Mouse (Mus musculus): ENCODE results near the gene Slco4a1. TPM values are rescaled to one million over a fixed set of nuclear protein-coding genes. Genes with fewer than 3 reads are reported as not detected.

Gene Slco4a1
- polyA plus RNA-seq, 1 experiment from 2014 or later, result 0.90 TPM

DNA sequence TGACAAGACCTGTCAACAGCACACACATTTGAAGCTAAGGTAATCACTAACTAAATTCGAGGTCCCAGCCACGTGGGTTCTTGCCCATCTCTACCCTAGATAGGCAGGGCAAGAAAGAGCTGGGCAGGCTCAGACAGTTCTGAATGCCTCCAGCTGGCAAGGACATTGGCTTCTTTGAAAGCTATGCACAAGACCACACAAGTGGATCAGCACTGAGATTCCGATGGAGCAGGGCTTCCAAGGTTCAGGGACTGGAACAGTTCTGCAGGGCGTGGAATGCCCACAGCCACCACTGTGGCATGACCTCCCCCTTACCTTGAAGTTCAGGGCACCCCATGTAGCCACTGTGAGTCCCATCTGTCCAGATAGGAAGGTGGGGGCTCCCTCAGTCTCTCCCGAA lies 5.5 kb upstream of the Slco4a1 start:
- Histone ChIP-seq H3K9ac (no peak overlapping the region), H3K9me3 (no peaks in the 10 kb centered on the region), H3K4me1 (peaks cover under 1% of the 10 kb centered on the region; the same call in 1 of the 2 replicates), H3K4me3 (no peak overlapping the region), H3K4me2 (replicated peaks) (no peak overlapping the region), H3K27ac (no peak overlapping the region), H3K27me3 (peaks cover 18% of the 10 kb centered on the region), H3K36me3 (no peaks in the 10 kb centered on the region)
- WGBS, result 75% methylated on average over 5 of the region's 5 CpGs
- no peak for ATAC-seq (ENCODE audit: low FRiP score, low read depth)

DNA sequence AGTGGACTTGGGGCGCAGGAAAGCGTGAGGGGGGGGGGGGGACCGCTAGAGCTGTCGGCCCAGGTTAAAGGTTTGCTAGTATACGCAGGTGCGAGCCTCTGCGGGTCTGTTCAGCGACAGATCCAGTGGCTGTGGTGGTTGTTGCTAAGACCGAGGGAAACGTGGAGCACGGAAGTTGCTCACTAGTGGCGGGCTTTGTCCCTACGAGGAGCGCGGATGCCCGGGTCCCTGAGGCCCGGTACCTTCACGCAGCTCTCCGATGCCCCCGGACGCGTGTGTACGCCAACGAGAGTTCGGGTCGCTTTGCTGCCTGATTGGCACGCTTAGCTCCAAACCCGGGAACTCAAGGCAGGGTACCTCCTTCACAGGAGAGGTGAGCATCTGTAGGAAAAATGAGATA lies 660 bp downstream of the Slco4a1 start:
- no peak for ATAC-seq (ENCODE audit: low FRiP score, low read depth)
- Histone ChIP-seq H3K9me3 (no peaks in the 10 kb centered on the region), H3K36me3 (no peaks in the 10 kb centered on the region), H3K27me3 (peaks cover 52% of the 10 kb centered on the region), H3K4me3 (peak overlapping the region; percentile 51), H3K4me2 (replicated peaks) (peak overlapping the region; percentile 97), H3K27ac (no peak overlapping the region), H3K4me1 (peaks cover 19% of the 10 kb centered on the region), H3K9ac (peak overlapping the region; percentile 43; the same call in 1 of the 2 replicates)
- WGBS, result 3% methylated on average over 23 of the region's 28 CpGs

GRCm38 (mm10) chr2:180457680-180458079 lies 1.6 kb downstream of the Slco4a1 start:
- ATAC-seq (ENCODE audit: low FRiP score, low read depth), result no peak
- no peak overlapping the region for H3K4me2 ChIP-seq (replicated peaks)
- no peak overlapping the region for H3K27ac ChIP-seq
- peaks cover 52% of the 10 kb centered on the region for H3K27me3 ChIP-seq
- no peaks in the 10 kb centered on the region for H3K9me3 ChIP-seq
- H3K4me1 ChIP-seq, result peaks cover 19% of the 10 kb centered on the region
- no peak overlapping the region for H3K4me3 ChIP-seq
- no peak overlapping the region for H3K9ac ChIP-seq
- no peaks in the 10 kb centered on the region for H3K36me3 ChIP-seq
- WGBS, result 13% methylated on average over 2 of the region's 2 CpGs

- WGBS, result 67% methylated on average over 4 of the region's 4 CpGs
- peaks cover 47% of the 10 kb centered on the region for H3K27me3 ChIP-seq
Measured at GRCm38 (mm10) chr2:180459437-180459836, 3.4 kb downstream of the Slco4a1 start.

DNA sequence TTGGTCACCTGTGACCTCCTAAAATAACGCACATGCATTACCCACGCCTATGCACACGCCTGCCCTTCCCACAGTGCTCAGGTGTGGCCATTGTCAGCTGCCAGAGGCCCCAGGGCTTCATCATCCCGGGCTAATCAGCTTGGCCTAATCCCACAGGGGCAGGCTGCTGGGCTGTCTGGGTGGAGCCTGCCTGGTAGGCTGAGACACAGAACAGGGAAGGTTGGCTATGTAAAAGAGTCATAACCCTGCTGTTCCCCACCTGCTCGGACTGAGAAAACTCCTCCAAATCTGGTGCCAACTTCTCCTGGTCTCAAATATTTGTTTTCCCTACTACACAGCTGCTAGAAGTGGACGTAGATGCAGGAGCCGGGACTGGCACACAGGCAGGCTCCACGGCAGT lies 4.8 kb downstream of the Slco4a1 start:
- no peaks in the 10 kb centered on the region for H3K9me3 ChIP-seq
- H3K4me2 ChIP-seq (replicated peaks), result no peak overlapping the region
- H3K27me3 ChIP-seq, result peaks cover 36% of the 10 kb centered on the region
- H3K4me1 ChIP-seq, result peaks cover 16% of the 10 kb centered on the region
- no peaks in the 10 kb centered on the region for H3K36me3 ChIP-seq
- WGBS, result 62% methylated on average over 8 of the region's 8 CpGs
- H3K9ac ChIP-seq, result no peak overlapping the region
- H3K4me3 ChIP-seq, result no peak overlapping the region
- H3K27ac ChIP-seq, result no peak overlapping the region
- no peak for ATAC-seq (ENCODE audit: low FRiP score, low read depth)

More at GRCm38 (mm10) chr2:180459437-180459836, 3.4 kb downstream of the Slco4a1 start:
- H3K27ac ChIP-seq, result no peak overlapping the region
- no peak overlapping the region for H3K9ac ChIP-seq
- no peak for ATAC-seq (ENCODE audit: low FRiP score, low read depth)
- no peaks in the 10 kb centered on the region for H3K9me3 ChIP-seq
- H3K4me1 ChIP-seq, result peaks cover 19% of the 10 kb centered on the region
- H3K4me3 ChIP-seq, result no peak overlapping the region
- H3K4me2 ChIP-seq (replicated peaks), result no peak overlapping the region
- no peaks in the 10 kb centered on the region for H3K36me3 ChIP-seq

GRCm38 (mm10) chr2:180462593-180462992 lies 6.5 kb downstream of the Slco4a1 start:
- H3K4me3 ChIP-seq, result no peak overlapping the region
- 84% methylated on average over 8 of the region's 8 CpGs for whole genome bisulfite sequencing
- no peak overlapping the region for H3K27ac ChIP-seq
- H3K4me1 ChIP-seq, result peaks cover 3% of the 10 kb centered on the region; the same call in 1 of the 2 replicates
- H3K36me3 ChIP-seq, result no peaks in the 10 kb centered on the region
- no peak overlapping the region for H3K9ac ChIP-seq
- peaks cover 18% of the 10 kb centered on the region for H3K27me3 ChIP-seq
- ATAC-seq (ENCODE audit: low FRiP score, low read depth), result no peak
- H3K4me2 ChIP-seq (replicated peaks), result no peak overlapping the region
- no peaks in the 10 kb centered on the region for H3K9me3 ChIP-seq

DNA sequence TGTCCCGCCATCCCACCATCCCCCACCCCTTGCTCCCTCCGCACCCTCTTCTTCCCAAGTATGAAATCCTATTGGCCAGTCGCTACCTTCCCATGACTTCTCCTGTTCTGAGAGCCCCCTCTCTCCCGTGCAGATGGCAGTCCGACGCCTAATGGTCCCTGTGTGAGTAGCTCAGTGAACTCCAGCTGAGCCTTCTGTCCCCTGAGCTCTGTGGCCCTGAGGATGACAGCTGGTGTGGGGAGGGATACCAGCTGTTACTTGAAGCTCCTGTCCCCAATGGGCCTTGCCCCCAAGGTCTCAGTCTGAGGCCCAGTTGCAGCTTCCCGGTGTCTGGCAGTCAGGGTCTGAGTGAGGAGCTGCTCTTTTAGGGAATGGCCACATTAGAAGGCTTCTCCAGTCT lies 10.5 kb downstream of the Slco4a1 start:
- no peak overlapping the region for H3K27ac ChIP-seq
- H3K4me1 ChIP-seq, result no peaks in the 10 kb centered on the region
- no peaks in the 10 kb centered on the region for H3K36me3 ChIP-seq
- H3K4me2 ChIP-seq (replicated peaks), result no peak overlapping the region
- no peak overlapping the region for H3K4me3 ChIP-seq
- no peak overlapping the region for H3K9ac ChIP-seq
- peaks cover 3% of the 10 kb centered on the region; the same call in 1 of the 2 replicates for H3K27me3 ChIP-seq
- H3K9me3 ChIP-seq, result no peaks in the 10 kb centered on the region
- WGBS, result 75% methylated on average over 7 of the region's 7 CpGs
- ATAC-seq (ENCODE audit: low FRiP score, low read depth), result no peak

- Histone ChIP-seq H3K36me3 (no peaks in the 10 kb centered on the region), H3K4me1 (0 out of 2 replicates have a peak, but pooled peaks cover 6% of the 10 kb centered on the region), H3K4me3 (no peak overlapping the region), H3K27me3 (peaks cover 12% of the 10 kb centered on the region), H3K9ac (no peak overlapping the region), H3K27ac (no peak overlapping the region), H3K9me3 (no peaks in the 10 kb centered on the region), H3K4me2 (replicated peaks) (no peak overlapping the region)
- ATAC-seq (ENCODE audit: low FRiP score, low read depth), result no peak
- 91% methylated on average over 8 of the region's 8 CpGs for WGBS
Measured at GRCm38 (mm10) chr2:180468871-180469270, 12.8 kb downstream of the Slco4a1 start.

GRCm38 (mm10) chr2:180469768-180470167 lies 13.7 kb downstream of the Slco4a1 start:
- Histone ChIP-seq H3K4me3 (no peak overlapping the region), H3K4me2 (replicated peaks) (no peak overlapping the region), H3K27me3 (peaks cover 12% of the 10 kb centered on the region), H3K27ac (no peak overlapping the region), H3K9ac (no peak overlapping the region), H3K36me3 (no peaks in the 10 kb centered on the region), H3K4me1 (0 out of 2 replicates have a peak, but pooled peaks cover 6% of the 10 kb centered on the region), H3K9me3 (no peaks in the 10 kb centered on the region)
- no peak for ATAC-seq (ENCODE audit: low FRiP score, low read depth)
- WGBS, result 60% methylated on average over 9 of the region's 9 CpGs

GRCm38 (mm10) chr2:180472306-180473079 lies 16.4 kb downstream of the Slco4a1 start:
- Histone ChIP-seq H3K9me3 (no peaks in the 10 kb centered on the region), H3K9ac (no peak overlapping the region), H3K4me2 (replicated peaks) (peak overlapping the region; percentile 31), H3K4me3 (0 out of 2 replicates have a peak overlapping the region, but pooled peaks have one; percentile 11), H3K27ac (no peak overlapping the region), H3K27me3 (peaks cover 12% of the 10 kb centered on the region), H3K4me1 (0 out of 2 replicates have a peak, but pooled peaks cover 6% of the 10 kb centered on the region), H3K36me3 (no peaks in the 10 kb centered on the region)
- WGBS, result 5% methylated on average over 21 of the region's 21 CpGs
- ATAC-seq (ENCODE audit: low FRiP score, low read depth), result peak; percentile 30; the same call in 1 of the 2 replicates

DNA sequence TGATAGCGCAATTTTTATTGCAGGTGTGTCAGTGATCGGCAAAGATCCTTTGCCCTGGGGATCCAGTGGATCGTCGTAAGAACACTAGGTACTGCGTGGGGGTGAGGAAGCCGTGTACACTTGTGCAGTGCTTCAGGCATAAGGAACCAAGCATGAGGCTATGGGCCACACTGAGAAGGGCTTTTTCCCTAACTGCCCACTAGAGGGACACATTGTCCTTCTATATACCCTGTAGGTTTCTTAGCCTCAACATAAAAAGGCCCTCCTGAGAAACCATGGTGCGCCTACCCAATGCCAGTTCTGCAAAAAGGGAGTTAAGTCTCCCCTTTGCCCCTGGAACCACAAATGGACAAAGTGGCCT lies 17.0 kb downstream of the Slco4a1 start:
- Histone ChIP-seq H3K4me3 (no peak overlapping the region), H3K9ac (no peak overlapping the region), H3K27ac (no peak overlapping the region), H3K4me1 (0 out of 2 replicates have a peak, but pooled peaks cover 6% of the 10 kb centered on the region), H3K27me3 (peaks cover 12% of the 10 kb centered on the region), H3K4me2 (replicated peaks) (peak overlapping the region; percentile 31; the same call in 1 of the 2 replicates), H3K36me3 (no peaks in the 10 kb centered on the region), H3K9me3 (no peaks in the 10 kb centered on the region)
- ATAC-seq (ENCODE audit: low FRiP score, low read depth), result peak; percentile 75
- 35% methylated on average over 7 of the region's 7 CpGs for WGBS

DNA sequence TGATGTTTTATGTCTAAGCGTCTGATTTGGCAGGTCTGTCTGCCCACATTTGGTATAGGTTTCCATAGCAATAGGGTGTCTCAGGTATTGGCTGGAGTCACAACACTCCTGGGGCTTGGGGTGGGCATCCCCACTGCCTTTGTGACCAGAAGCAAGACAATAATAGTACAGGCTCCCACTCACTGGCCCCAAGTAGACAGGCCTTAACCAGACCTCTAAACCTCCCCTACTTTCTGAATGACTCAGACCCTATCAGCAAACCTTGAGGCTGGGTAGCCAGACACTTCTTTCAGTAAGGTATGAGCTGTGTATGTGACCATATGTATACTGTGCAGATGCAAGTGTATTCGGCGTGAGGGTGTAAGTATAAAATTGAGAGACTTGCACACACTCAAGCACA lies 18.8 kb downstream of the Slco4a1 start:
- no peak overlapping the region for H3K4me3 ChIP-seq
- ATAC-seq (ENCODE audit: low FRiP score, low read depth), result no peak
- H3K36me3 ChIP-seq, result no peaks in the 10 kb centered on the region
- H3K4me1 ChIP-seq, result 0 out of 2 replicates have a peak, but pooled peaks cover 6% of the 10 kb centered on the region
- no peak overlapping the region for H3K4me2 ChIP-seq (replicated peaks)
- H3K27ac ChIP-seq, result no peak overlapping the region
- 88% methylated on average over 3 of the region's 3 CpGs for WGBS
- H3K27me3 ChIP-seq, result peaks cover 12% of the 10 kb centered on the region
- H3K9ac ChIP-seq, result no peak overlapping the region
- H3K9me3 ChIP-seq, result no peaks in the 10 kb centered on the region
